Mouse (Mus musculus) bone marrow, adult 2 months (tissue): Measurements from ENCODE around the gene Vti1a. TPM values are rescaled to one million over a fixed set of nuclear protein-coding genes. Genes with fewer than 3 reads are reported as not detected.

Experiments
- H3K27ac ChIP-seq: fragments of 200-500 bp; 2 replicates; pipeline ENCODE4 v1.5.1; 2012; ENCODE audit warnings: low read depth, mild to moderate bottlenecking, control low read depth, inconsistent platforms, low read length; ENCODE audit not compliant: control insufficient read depth, poor library complexity, insufficient read depth
- H3K4me1 ChIP-seq: fragments of 200-500 bp; 2 replicates; pipeline ENCODE4 v1.6.1; 2011; ENCODE audit warnings: low read length; ENCODE audit not compliant: control insufficient read depth, insufficient read depth
- H3K4me3 ChIP-seq: fragments of 200-500 bp; replicated peaks from 2 replicates; pipeline ENCODE3; 2011; ENCODE audit warnings: mild to moderate bottlenecking, low read depth, low read length, control low read depth; ENCODE audit not compliant: control insufficient read depth
- CTCF ChIP-seq: fragments of 200-500 bp; IDR thresholded peaks from 2 replicates; pipeline ENCODE4 v1.5.1; 2011; ENCODE audit warnings: low read length, control low read depth; ENCODE audit not compliant: control insufficient read depth, insufficient read depth
- POLR2A ChIP-seq: fragments of 200-500 bp; IDR thresholded peaks from 2 replicates; pipeline ENCODE4 v1.6.1; 2011; ENCODE audit warnings: low read depth, mild to moderate bottlenecking, control low read depth, low read length, borderline replicate concordance; ENCODE audit not compliant: control insufficient read depth
- WGBS: fragments of 180-500 bp; shearing (Covaris S2); methylation state at CpG from one replicate; pipeline ENCODE4 v1.1.7; 2018; 5-methylcytosine and 5-hydroxymethylcytosine counted together
- polyA plus RNA-seq: library from polyadenylated mRNA; stranded (reverse); fragments of >200 nt; gene quantifications from 2 replicates; pipeline ENCODE4 v1.2.4, GENCODE M21; 2011; ENCODE audit warnings: low replicate concordance; ENCODE audit not compliant: missing spikeins, insufficient read depth, insufficient read length

Gene Vti1a
- polyA plus RNA-seq, 1 experiment: 11.4 TPM

GRCm38 (mm10) chr19:55542461-55542860 is 226.4 kb downstream of the Vti1a start:
- 77% methylated on average over 6 of the region's 6 CpGs for WGBS
- H3K4me3 ChIP-seq: no peak overlapping the region
- no peak overlapping the region for H3K27ac ChIP-seq
- H3K4me1 ChIP-seq: peaks cover 2% of the 10 kb centered on the region
- no peak for TF ChIP-seq POLR2A
- TF ChIP-seq CTCF: no peak

GRCm38 (mm10) chr19:55543188-55543587 is 227.1 kb downstream of the Vti1a start:
- WGBS: 88% methylated on average over 9 of the region's 9 CpGs
- H3K4me1 ChIP-seq: peaks cover 2% of the 10 kb centered on the region
- TF ChIP-seq POLR2A: no peak
- no peak for TF ChIP-seq CTCF
- H3K4me3 ChIP-seq: no peak overlapping the region
- no peak overlapping the region for H3K27ac ChIP-seq

DNA sequence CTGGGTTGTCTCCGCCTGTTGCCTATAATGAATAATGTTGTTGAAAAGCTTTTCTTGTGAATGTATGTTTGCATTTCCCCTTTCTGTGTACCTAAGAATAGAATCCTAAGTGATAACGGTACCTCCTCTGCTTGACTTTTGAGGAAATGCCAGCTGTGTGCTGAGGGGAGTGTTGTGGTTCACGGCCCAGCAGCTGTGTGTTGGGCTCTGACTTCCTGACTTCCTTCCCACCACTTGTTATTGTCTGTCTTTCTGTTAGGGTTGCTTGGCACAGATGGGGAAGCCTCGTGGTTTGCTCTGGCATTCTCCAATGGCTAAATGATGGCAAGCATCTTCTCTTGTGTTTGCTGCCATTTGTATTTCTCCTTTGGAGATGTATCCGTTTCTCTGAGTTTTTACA is 228.4 kb downstream of the Vti1a start:
- TF ChIP-seq CTCF: no peak
- TF ChIP-seq POLR2A: no peak
- H3K4me1 ChIP-seq: peaks cover 5% of the 10 kb centered on the region
- no peak overlapping the region for H3K27ac ChIP-seq
- H3K4me3 ChIP-seq: no peak overlapping the region
- WGBS: 7% methylated on average over 5 of the region's 5 CpGs

DNA sequence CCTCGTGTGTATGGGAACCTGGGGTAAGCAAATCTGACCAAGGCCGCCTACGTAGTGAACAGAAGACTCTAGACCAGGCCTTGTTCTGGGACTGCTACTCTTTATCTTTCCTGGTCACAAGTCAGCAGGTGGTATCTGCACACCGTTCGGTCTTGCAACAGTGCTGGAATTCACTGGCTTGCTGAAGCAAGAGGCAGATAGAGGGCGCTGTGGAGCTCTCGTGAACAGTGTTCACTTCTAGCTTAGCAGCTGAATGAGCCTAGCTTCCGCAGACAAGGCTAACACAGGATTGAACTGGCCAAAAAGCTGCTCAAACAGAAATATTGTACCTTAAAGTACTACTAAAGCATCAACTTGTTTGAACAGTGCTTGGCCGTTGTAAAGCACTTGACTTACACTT is 229.4 kb downstream of the Vti1a start:
- no peak overlapping the region for H3K4me3 ChIP-seq
- H3K27ac ChIP-seq: no peak overlapping the region
- WGBS: 33% methylated on average over 9 of the region's 9 CpGs
- peaks cover 5% of the 10 kb centered on the region for H3K4me1 ChIP-seq
- TF ChIP-seq POLR2A (no peak), CTCF (peak; percentile 88)

- no peak for TF ChIP-seq POLR2A
- TF ChIP-seq CTCF: 0 out of 2 replicates have a peak, but pooled peaks have one; percentile 2
- WGBS: 81% methylated on average over 13 of the region's 13 CpGs
- no peak overlapping the region for H3K27ac ChIP-seq
- peaks cover 5% of the 10 kb centered on the region for H3K4me1 ChIP-seq
- H3K4me3 ChIP-seq: no peak overlapping the region
Measured at GRCm38 (mm10) chr19:55546009-55546528, 230.0 kb downstream of the Vti1a start.

DNA sequence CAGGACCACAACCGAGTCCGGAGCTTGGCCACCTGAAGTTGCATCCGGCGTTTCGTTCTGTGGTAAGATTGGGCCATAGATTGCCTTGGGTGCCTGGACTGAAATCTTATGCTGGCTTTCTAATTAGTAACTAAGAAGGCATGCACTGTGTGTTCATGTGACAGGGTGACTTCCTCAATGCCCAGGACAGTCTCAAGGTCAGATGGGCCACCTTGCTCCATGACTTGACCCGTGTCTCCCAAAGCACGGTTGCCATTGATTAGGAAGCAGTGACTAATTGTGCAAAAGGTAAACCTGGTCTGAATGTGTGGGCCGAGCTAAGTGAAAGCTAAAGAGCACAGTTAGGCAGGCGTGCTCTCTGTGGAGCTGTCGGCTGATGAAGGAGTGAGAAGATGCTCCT is 232.1 kb downstream of the Vti1a start:
- WGBS: 56% methylated on average over 10 of the region's 10 CpGs
- H3K27ac ChIP-seq: peak overlapping the region; percentile 21
- no peak for TF ChIP-seq CTCF
- no peak for TF ChIP-seq POLR2A
- no peak overlapping the region for H3K4me3 ChIP-seq
- peaks cover 5% of the 10 kb centered on the region for H3K4me1 ChIP-seq

GRCm38 (mm10) chr19:55548656-55549055 is 232.6 kb downstream of the Vti1a start:
- peaks cover 5% of the 10 kb centered on the region for H3K4me1 ChIP-seq
- peak overlapping the region; percentile 21 for H3K27ac ChIP-seq
- WGBS: 29% methylated on average over 10 of the region's 10 CpGs
- no peak overlapping the region for H3K4me3 ChIP-seq
- no peak for TF ChIP-seq POLR2A
- no peak for TF ChIP-seq CTCF

DNA sequence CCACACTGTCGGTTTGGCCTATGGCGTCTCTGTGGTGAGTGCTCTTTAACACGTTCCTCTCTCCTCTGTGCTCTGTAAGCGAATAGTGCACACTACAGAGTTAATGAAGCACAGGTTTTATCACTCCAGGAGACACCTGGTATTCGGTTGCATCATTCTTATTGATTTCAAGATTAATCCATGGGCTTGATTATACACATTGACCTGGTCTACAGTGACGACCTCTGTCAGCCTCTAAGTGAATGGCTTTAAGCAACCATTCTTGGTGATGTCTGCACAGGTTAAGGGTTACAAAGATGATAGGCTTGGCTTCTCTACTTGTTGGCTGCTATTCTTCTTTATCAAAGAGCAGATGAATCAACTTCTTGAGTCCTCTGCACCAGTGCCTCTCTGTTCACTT is 234.1 kb downstream of the Vti1a start:
- WGBS: 82% methylated on average over 6 of the region's 6 CpGs
- no peak overlapping the region for H3K4me3 ChIP-seq
- H3K4me1 ChIP-seq: peaks cover 3% of the 10 kb centered on the region; the same call in 1 of the 2 replicates
- TF ChIP-seq POLR2A (no peak), CTCF (no peak)
- H3K27ac ChIP-seq: no peak overlapping the region

DNA sequence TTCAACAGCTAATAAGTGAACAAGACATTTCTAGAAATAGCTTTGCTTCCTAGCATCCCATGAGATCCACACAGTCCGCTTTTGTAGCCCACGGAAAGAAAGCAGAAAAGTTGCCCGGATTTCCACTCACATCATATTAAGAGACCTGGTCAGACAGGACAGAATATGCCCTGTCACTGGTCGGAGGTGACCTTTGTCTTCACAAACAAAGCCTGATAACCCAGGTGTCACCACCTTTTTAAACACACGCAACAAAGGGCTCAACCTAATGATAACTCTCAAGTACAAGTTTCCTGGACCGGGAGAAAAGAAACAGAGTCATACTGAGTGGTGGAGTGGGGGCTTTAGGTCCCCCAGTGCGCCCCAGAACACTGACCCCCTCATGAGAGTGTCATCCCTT is 236.2 kb downstream of the Vti1a start:
- WGBS: 88% methylated on average over 7 of the region's 7 CpGs
- H3K4me1 ChIP-seq: peaks cover 3% of the 10 kb centered on the region; the same call in 1 of the 2 replicates
- no peak overlapping the region for H3K27ac ChIP-seq
- no peak overlapping the region for H3K4me3 ChIP-seq
- no peak for TF ChIP-seq POLR2A
- no peak for TF ChIP-seq CTCF
